Mouse (Mus musculus) ZHBTc4 (cell line): ENCODE results near the gene Cox7a1.
A peak's percentile ranks its signal among the peaks of the same experiment; 100 is the strongest.
"Not testable (repeated sequence)": the region's sequence is repeated elsewhere in the genome, so short reads cannot be mapped to it uniquely, and the experiment has no call there.

Experiments used
- DNase-seq: peaks from one replicate; pipeline ENCODE4 v3.0.0-alpha.2; 2011; ENCODE audit warnings: low read depth, low spot score

Gene Cox7a1

GRCm38 (mm10) chr7:30183879-30184289 is at the start of gene Cox7a1:
TSS of gene Cox7a1 (plus strand) at chr7:30184144.
- peak; percentile 97 for DNase-seq

- DNase-seq: no peak
Measured at GRCm38 (mm10) chr7:30136826-30137225, 47.1 kb upstream of the Cox7a1 start.

GRCm38 (mm10) chr7:30143170-30143554 is 40.8 kb upstream of the Cox7a1 start:
- no peak for DNase-seq

GRCm38 (mm10) chr7:30143555-30144209 is 40.3 kb upstream of the Cox7a1 start:
- DNase-seq: peak; percentile 95

GRCm38 (mm10) chr7:30147011-30147410 is 36.9 kb upstream of the Cox7a1 start:
- DNase-seq: no peak

GRCm38 (mm10) chr7:30154040-30154439 is 29.9 kb upstream of the Cox7a1 start:
- peak; percentile 69 for DNase-seq

- peak; percentile 96 for DNase-seq
Measured at GRCm38 (mm10) chr7:30155507-30155906, 28.4 kb upstream of the Cox7a1 start.

- DNase-seq: peak; percentile 56
Measured at GRCm38 (mm10) chr7:30163113-30163512, 20.8 kb upstream of the Cox7a1 start.

GRCm38 (mm10) chr7:30164745-30165144 is 19.2 kb upstream of the Cox7a1 start:
- no peak for DNase-seq

GRCm38 (mm10) chr7:30168914-30169582 is 14.9 kb upstream of the Cox7a1 start:
- DNase-seq: no peak

GRCm38 (mm10) chr7:30169583-30170282 is 14.2 kb upstream of the Cox7a1 start, which contains the start of gene Zfp146:
TSS of gene Zfp146 (minus strand) at chr7:30169750.
- DNase-seq: peak; percentile 95

GRCm38 (mm10) chr7:30170283-30170951 is 13.5 kb upstream of the Cox7a1 start:
- no peak for DNase-seq

GRCm38 (mm10) chr7:30176474-30176873 is 7.5 kb upstream of the Cox7a1 start:
- no peak for DNase-seq

GRCm38 (mm10) chr7:30178256-30178655 is 5.7 kb upstream of the Cox7a1 start:
- peak; percentile 85 for DNase-seq

- DNase-seq: peak; percentile 87
Measured at GRCm38 (mm10) chr7:30181308-30181707, 2.6 kb upstream of the Cox7a1 start.

- peak; percentile 40 for DNase-seq
Measured at GRCm38 (mm10) chr7:30181929-30182328, 2.0 kb upstream of the Cox7a1 start.

GRCm38 (mm10) chr7:30183189-30183588 is 755 bp upstream of the Cox7a1 start:
- not testable (repeated sequence) for DNase-seq

- DNase-seq: no peak
Measured at GRCm38 (mm10) chr7:30184641-30185348, 851 bp downstream of the Cox7a1 start.

- peak; percentile 74 for DNase-seq
Measured at GRCm38 (mm10) chr7:30188344-30189115, 4.6 kb downstream of the Cox7a1 start.

GRCm38 (mm10) chr7:30189116-30189491 is 5.2 kb downstream of the Cox7a1 start:
- peak; percentile 86 for DNase-seq

- no peak for DNase-seq
Measured at GRCm38 (mm10) chr7:30192088-30192487, 8.1 kb downstream of the Cox7a1 start.
